Mouse (Mus musculus) Patski (cell line): Measurements from ENCODE around the gene Nkx2-3. TPM values are rescaled to one million over a fixed set of nuclear protein-coding genes. Genes with fewer than 3 reads are reported as not detected.

Experiments used
- ATAC-seq: fragments of 100-300 bp; one replicate; pipeline ENCODE4 v1.8.0; 2021
- CTCF ChIA-PET: fragments of 350-600 bp; sonication (Branson Sonifier 250); formaldehyde crosslinking; loops from one replicate; lab custom pipeline; 2022; ENCODE audit warnings: inconsistent platforms; lab: Charles Lee
- POLR2A ChIA-PET: fragments of 350-600 bp; sonication (Branson Sonifier 250); formaldehyde crosslinking; loops from one replicate; lab custom pipeline; 2022; ENCODE audit warnings: antibody characterized with exemption, inconsistent platforms; lab: Charles Lee
- DNase-seq: peaks from one replicate; pipeline ENCODE4 v3.0.0-alpha.2; 2011; ENCODE audit warnings: low read depth, low spot score
- H3K27me3 ChIP-seq: fragments of 371-371 bp; one replicate; pipeline ENCODE4 v1.5.1; 2021
- CTCF ChIP-seq: fragments of 100-300 bp; IDR thresholded peaks from one replicate; pipeline ENCODE4 v1.5.1; 2021
- in situ Hi-C: fragments of 300-500 bp; cut with MboI; formaldehyde crosslinking; loops from 3 replicates; pipeline ENCODE4 v1.11.1; 2018; ENCODE audit warnings: low pct_unique_long_range_greater_than_20kb, mixed read lengths
- polyA plus RNA-seq: library from polyadenylated mRNA; unstranded; gene quantifications from one replicate; pipeline ENCODE4 v1.2.3, GENCODE M21; 2021

The Nkx2-3 gene
- polyA plus RNA-seq, 1 experiment from 2014 or later: 0.14 TPM

- in situ Hi-C loops: loop anchor here (25.0 kb wide), 1 partner anchor 830 kb away; the partner anchor contains the start of gene Hps1
- no peaks in the 10 kb centered on the region for H3K27me3 ChIP-seq
- no peak for DNase-seq
Measured at GRCm38 (mm10) chr19:43616889-43617288, 4.8 kb downstream of the Nkx2-3 start.

GRCm38 (mm10) chr19:43617761-43618349 lies 5.7 kb downstream of the Nkx2-3 start:
- CTCF ChIA-PET: interaction anchor here (0.9 to 2.9 kb wide), 4 partner anchors 38 to 88 kb away, joined by 4 to 14 read pairs (median 4); no protein-coding TSS in a partner anchor
- ATAC-seq: no peak
- POLR2A ChIA-PET: interaction anchor here (1.0 kb wide), 1 partner anchor 13 kb away, joined by 3 read pairs; no protein-coding TSS in a partner anchor
- no peak for DNase-seq
- H3K27me3 ChIP-seq: no peaks in the 10 kb centered on the region
- no peak for TF ChIP-seq CTCF
- in situ Hi-C loops: loop anchor here (25.0 kb wide), 1 partner anchor 831 kb away; the partner anchor contains the start of gene Hps1

More at GRCm38 (mm10) chr19:43616889-43617288, 4.8 kb downstream of the Nkx2-3 start:
- CTCF ChIA-PET: interaction anchor here (2.9 kb wide), 1 partner anchor 87 kb away, joined by 14 read pairs; no protein-coding TSS in a partner anchor
- POLR2A ChIA-PET: interaction anchor here (1.0 kb wide), 1 partner anchor 12 kb away, joined by 3 read pairs; no protein-coding TSS in a partner anchor
- no peak for TF ChIP-seq CTCF
- no peak for ATAC-seq

GRCm38 (mm10) chr19:43618505-43619030 lies 6.4 kb downstream of the Nkx2-3 start:
- H3K27me3 ChIP-seq: no peaks in the 10 kb centered on the region
- ATAC-seq (no peak), DNase-seq (no peak)
- ChIA-PET CTCF (interaction anchor here (0.9 to 2.9 kb wide), 5 partner anchors 38 to 89 kb away, joined by 4 to 14 read pairs (median 4); no protein-coding TSS in a partner anchor), POLR2A (interaction anchor here (0.8 kb wide), 1 partner anchor 75 kb away, joined by 3 read pairs; no protein-coding TSS in a partner anchor)
- in situ Hi-C loops: loop anchor here (25.0 kb wide), 1 partner anchor 831 kb away; the partner anchor contains the start of gene Hps1
- no peak for TF ChIP-seq CTCF

GRCm38 (mm10) chr19:43619916-43620479 lies 7.9 kb downstream of the Nkx2-3 start:
- no peaks in the 10 kb centered on the region for H3K27me3 ChIP-seq
- DNase-seq (no peak), ATAC-seq (no peak)
- CTCF ChIA-PET: interaction anchor here (2.9 kb wide), 1 partner anchor 90 kb away, joined by 14 read pairs; no protein-coding TSS in a partner anchor
- POLR2A ChIA-PET: no interaction called here
- TF ChIP-seq CTCF: no peak
- in situ Hi-C loops: loop anchor here (5.0 to 25.0 kb wide), 4 partner anchors 48 to 833 kb away; partner anchors contain the start of gene Hps1

- ChIA-PET POLR2A (interaction anchor here (0.7 to 1.9 kb wide), 5 partner anchors 53 to 128 kb away, joined by 4 to 21 read pairs (median 5); no protein-coding TSS in a partner anchor), CTCF (interaction anchor here (0.6 to 6.2 kb wide), 39 partner anchors 8 to 128 kb away, joined by 3 to 157 read pairs (median 6); partner anchors contain the start of genes Got1, Nkx2-3 and Slc25a28)
- DNase-seq (peak; percentile 62), ATAC-seq (peak; percentile 80)
- in situ Hi-C loops: loop anchor here (5.0 to 25.0 kb wide), 4 partner anchors 52 to 837 kb away; partner anchors contain the start of gene Hps1
- no peaks in the 10 kb centered on the region for H3K27me3 ChIP-seq
- peak; percentile 100 for TF ChIP-seq CTCF
Measured at GRCm38 (mm10) chr19:43623913-43624312, 11.8 kb downstream of the Nkx2-3 start.

GRCm38 (mm10) chr19:43626160-43626559 lies 14.0 kb downstream of the Nkx2-3 start:
- no peak for TF ChIP-seq CTCF
- ChIA-PET POLR2A (no interaction called here), CTCF (interaction anchor here (1.2 to 6.2 kb wide), 5 partner anchors 31 to 98 kb away, joined by 3 to 157 read pairs (median 6); partner anchors contain the start of gene Got1)
- no peaks in the 10 kb centered on the region for H3K27me3 ChIP-seq
- ATAC-seq (no peak), DNase-seq (no peak)
- in situ Hi-C loops: loop anchor here (5.0 kb wide), 1 partner anchor 36 kb away; no protein-coding TSS in a partner anchor

GRCm38 (mm10) chr19:43627345-43627744 lies 15.2 kb downstream of the Nkx2-3 start:
- in situ Hi-C loops: loop anchor here (5.0 kb wide), 1 partner anchor 35 kb away; no protein-coding TSS in a partner anchor
- no peak for DNase-seq
- POLR2A ChIA-PET: no interaction called here

GRCm38 (mm10) chr19:43629088-43629487 lies 17.0 kb downstream of the Nkx2-3 start:
- in situ Hi-C loops: loop anchor here (5.0 kb wide), 1 partner anchor 33 kb away; no protein-coding TSS in a partner anchor
- H3K27me3 ChIP-seq: no peaks in the 10 kb centered on the region
- DNase-seq (no peak), ATAC-seq (no peak)
- CTCF ChIA-PET: interaction anchor here (1.2 to 2.0 kb wide), 3 partner anchors 28 to 131 kb away, joined by 3 to 8 read pairs (median 8); no protein-coding TSS in a partner anchor
- POLR2A ChIA-PET: no interaction called here
- TF ChIP-seq CTCF: no peak

More at GRCm38 (mm10) chr19:43627345-43627744, 15.2 kb downstream of the Nkx2-3 start:
- CTCF ChIA-PET: interaction anchor here (1.9 kb wide), 1 partner anchor 30 kb away, joined by 8 read pairs; no protein-coding TSS in a partner anchor
- no peak for ATAC-seq
- no peaks in the 10 kb centered on the region for H3K27me3 ChIP-seq
- peak; percentile 54 for TF ChIP-seq CTCF

- ATAC-seq (peak; percentile 88), DNase-seq (peak; percentile 71)
- H3K27me3 ChIP-seq: no peaks in the 10 kb centered on the region
- in situ Hi-C loops: loop anchor here (5.0 kb wide), 1 partner anchor 122 kb away; the partner anchor contains the start of genes Cox15 and Cutc
- CTCF ChIA-PET: interaction anchor here (0.7 to 2.3 kb wide), 14 partner anchors 10 to 130 kb away, joined by 3 to 15 read pairs (median 6); no protein-coding TSS in a partner anchor
- TF ChIP-seq CTCF: peak; percentile 96
- POLR2A ChIA-PET: interaction anchor here (1.0 kb wide), 1 partner anchor 27 kb away, joined by 3 read pairs; no protein-coding TSS in a partner anchor
Measured at GRCm38 (mm10) chr19:43630466-43631251, 18.5 kb downstream of the Nkx2-3 start.
